Mouse (Mus musculus) mouse embryonic stem cell (cell line): Measurements from ENCODE around the gene Cenpb.

ENCODE experiments used
- in situ Hi-C, 2 experiments: fragments of 300-500 bp; cut with MboI; formaldehyde crosslinking; loops; 1 replicate in 1 of 2; 3 replicates in 1 of 2; pipeline ENCODE4 v1.14.3; 2019 to 2020; ENCODE audit warnings: low sequenced_read_pairs in 2 of 2, low pct_unique_long_range_greater_than_20kb in 1 of 2, mixed read lengths in 1 of 2; ENCODE audit not compliant: unreplicated experiment in 1 of 2

The Cenpb gene

DNA sequence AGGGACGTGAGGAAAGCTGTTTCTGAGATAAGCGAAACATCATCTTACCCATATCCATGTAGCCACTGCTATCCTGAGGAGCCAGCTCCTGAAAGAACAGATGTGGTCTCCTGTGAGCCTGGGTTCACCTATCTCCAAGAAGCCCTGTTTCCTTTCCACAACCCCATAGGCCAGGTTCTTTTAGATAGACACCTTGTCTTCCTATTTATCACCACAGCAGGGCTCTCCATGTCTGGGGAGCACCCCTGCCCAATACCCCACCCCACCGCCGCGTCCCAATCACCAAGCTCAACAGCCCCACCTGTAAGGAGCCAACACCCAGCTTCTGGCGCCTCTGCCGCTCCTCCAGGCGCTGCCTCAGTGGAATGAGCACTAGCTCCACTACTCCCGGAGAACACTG lies 7.5 kb downstream of the Cenpb start:
- in situ Hi-C loops: no loop called here

DNA sequence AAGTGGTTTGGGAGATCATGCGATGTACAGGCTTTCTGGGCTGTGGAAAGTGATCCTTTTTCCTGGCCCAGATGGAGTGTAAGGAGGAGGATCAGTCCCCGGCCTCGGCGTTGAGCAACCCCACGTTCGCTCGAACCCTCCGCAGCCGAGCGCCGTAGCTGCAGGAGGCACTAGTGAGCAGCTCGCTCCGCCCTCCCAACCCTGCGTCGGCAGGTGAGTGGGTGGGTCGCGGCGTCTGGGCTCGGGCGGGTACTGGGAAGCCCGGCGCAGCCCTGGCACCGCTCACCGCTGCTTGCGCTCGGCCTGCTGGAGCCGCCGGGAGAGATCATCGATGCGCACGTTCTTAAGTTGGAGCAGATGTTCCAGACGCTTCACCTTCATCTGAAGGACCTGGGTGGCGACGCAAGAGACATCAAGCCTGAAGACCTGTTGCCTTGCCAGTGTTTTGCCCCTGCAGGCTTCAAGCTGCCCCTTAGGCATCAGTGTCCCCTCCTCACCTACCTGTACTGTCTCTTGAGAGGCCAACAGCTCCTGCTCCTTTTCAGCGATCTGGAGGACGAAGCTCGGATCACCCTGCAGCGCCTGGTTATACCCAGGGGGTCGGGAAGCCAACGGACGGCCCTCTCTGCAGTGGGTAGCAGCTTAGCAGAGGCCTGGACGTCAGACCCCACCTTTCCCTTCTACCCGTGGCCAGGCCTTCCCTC lies 8.3 kb downstream of the Cenpb start:
- in situ Hi-C loops: no loop called here

DNA sequence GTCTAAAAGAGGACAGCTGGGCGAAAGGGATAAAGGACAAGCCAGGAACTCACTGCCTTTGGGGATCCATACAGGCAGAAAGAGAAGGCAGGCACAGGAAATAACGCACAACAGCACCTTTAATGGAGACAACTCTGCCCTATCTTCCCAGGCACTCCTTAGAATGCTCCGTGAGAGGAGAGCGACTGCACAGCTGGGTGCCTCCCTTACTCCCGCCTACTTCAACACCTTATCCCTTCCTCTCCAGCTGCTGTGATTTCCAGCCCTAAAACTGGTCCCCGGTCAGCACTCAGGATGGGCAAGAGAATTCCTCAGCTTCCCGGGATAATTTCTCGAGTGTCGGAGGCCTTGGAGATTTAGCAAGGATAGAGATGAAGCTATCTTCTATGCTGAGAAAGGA lies 8.9 kb downstream of the Cenpb start:
- in situ Hi-C loops: no loop called here

DNA sequence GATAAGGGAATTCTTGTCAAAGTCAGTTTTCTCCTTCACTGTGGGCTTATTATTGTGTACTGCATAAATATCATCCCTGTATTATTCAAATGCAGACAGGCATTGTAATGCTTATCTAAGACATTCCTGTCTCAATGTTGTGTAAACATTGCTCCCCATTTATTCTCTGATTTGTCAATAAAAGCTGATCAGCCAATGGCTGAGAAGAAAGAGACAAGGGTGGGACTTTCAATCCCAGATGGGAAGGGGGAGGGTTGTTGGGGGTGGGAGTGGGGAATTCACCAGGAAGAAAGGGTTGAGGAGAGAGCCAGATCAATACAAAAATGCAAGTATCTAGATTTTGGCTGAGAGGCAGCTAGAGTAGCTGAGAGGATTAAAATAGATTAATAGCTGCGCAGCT lies 11.0 kb downstream of the Cenpb start:
- in situ Hi-C loops: no loop called here

DNA sequence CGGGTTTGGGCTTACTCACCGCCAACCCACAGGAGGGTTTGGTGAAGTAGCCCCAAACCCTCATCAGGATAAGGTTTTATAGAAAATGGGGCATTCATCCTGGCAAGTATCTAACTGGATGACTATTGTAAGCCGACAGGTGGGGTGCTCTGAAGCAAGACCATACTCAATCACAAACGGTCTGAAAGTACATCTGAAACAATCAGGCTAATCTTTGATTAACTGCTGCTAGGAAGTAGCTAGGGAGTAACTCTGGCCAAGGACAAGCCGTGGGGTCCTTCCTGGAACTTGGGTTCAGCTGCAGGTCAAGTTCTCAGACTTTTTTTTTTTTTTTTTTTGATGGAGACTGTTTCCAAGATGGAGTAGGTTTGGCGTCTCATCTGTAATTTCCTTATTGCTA lies 11.9 kb downstream of the Cenpb start:
- in situ Hi-C loops: no loop called here

DNA sequence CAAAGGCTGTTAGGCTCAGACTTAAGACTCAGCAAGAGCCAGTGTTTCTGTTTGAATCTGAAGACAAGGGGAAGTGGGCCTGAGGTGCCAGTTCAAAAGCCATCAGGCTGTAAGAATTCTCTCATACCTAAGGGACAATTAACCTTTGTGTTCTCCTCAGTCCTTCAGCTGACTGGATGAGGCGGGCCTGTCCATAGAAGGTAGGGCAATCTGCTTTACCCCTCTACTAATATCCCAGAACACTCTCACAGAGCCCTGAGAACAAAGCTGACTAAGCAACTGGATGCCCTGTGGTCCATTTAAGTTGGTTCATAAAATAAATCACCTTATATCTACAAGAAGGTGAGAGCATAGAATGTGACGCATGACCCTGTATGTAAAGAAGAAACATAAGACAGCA lies 13.7 kb downstream of the Cenpb start:
- in situ Hi-C loops: no loop called here

DNA sequence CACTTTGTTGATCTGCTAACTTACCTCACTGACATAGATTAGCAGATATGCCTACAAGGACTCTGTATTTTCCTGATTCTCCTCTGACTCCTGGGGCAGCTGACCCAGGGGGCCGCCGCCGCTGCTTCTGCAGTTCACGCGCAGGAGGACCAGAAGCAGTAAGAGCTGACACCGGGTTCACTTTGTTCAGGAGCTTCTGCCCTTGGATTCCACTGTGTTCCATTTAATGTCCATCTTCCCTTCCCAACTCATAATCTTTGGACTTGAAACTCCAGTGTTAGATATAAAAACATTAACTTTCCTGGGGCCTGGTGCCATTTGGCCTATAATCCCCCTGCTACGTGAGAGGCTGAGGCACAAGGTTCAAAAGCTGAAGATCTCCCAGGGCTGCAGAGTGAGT lies 15.9 kb downstream of the Cenpb start:
- in situ Hi-C loops: no loop called here

DNA sequence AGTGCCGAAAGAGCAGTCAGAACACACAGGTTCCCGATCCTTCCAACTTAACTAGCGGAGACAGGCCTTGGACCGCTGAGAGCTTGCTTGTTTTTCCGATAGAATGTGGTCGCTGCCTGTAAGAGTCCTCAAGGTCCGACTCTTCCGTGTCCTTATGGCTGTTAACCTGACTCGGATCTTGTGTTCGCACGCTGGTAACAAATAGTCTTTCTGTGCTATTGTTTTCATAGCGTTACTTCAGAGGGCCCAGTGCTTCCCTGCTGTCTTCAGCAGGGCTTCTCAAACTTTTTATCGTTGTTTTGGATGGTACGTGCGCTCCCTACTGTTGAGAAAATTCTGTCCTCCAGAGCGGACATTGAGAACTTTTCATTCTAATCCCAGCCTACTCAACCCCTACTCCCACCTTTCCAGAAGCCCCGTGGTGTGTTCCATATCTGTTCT lies 19.2 kb downstream of the Cenpb start:
- in situ Hi-C loops: no loop called here

DNA sequence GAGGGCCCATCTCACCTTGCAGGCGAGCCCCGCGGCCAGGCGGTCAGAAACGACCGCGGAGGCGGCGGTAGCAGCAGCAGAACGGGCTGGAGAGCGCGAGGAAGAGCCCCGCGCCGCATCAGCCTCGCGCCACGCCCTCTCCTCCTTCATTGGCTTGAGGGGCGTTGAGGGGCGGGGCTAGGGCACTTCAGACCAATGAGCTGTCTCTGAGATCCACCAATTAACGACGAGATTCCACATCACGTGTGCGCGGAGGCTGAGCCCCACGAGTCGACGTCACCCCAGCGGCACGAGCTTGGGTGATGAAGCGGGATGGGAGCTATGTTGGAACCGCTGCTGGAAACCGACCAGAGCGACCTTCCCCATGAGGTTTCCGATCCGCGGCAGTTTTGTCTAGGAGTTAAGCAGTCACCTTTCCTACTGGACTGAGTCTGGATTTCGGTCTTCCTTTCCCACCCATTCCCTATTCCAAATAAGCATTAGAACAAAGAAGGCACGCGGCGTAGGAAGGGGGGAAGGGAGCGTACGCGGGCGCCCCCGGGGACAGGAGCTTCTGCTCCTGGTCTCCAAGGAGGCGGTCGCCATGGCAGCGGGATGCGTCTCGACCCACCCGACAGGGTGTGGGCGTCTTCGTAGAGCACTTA lies 19.8 kb downstream of the Cenpb start, which contains the start of gene 1700037H04Rik:
Gene 1700037H04Rik (minus strand): TSS at position 144 of the 644 bp plus-strand sequence.
- in situ Hi-C loops: no loop called here

DNA sequence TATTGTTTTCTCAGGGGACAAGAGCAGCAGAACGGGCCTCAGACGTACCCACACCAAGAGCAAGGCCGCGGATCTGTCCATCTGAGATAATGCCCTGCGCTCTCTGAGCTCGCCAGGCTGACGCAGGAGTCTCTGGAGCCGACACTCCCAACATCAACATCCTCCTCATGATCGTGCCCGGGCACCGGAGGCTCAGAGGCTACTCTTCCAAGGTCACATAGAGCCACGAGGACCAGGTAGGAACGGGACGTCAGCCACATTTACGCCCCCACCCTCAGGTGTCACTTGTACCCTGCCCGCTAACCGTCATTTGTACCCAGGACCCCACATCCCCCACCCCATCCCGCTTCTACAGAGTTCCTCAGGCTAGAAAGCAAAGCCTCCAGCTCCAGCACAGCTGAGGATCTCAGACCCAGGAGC lies 20.4 kb downstream of the Cenpb start:
- in situ Hi-C loops: no loop called here

DNA sequence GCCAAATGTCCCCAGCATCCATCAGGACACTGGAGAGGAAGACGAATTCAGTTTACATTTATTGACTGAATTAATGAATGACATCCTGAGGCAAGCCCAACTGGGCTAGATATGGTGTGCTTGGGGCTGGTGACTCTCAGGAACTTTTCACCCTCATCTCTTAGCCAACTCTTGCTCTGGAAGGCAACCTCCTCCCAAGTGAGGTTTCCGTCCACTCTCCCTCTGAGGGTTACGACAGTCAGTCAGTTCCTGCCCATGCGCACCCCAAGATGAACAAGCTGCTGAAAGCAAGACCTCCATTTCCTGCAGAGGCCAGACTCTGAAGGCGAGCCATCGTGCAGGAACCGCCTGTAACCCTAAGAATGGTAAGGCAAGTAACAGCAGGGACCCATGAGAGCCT lies 22.9 kb downstream of the Cenpb start:
- in situ Hi-C loops: no loop called here

DNA sequence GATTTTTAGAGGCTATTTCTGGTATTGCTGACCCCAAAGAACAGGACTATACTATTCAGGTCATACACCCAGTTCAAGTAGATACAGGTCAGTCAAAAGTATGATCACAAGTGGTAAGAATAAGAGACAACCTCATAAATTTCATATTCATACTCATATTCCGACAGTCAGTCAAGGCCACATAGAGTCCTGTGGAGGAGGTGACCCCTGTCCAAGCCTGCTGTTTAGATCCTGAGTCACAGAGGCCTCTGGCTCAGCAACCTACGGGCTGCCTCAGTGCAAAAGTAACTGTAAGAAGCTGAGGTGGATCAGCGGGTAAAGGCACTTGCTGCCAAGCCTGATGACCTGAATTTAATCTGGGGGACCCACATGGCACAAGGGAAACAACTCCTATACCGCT lies 25.8 kb downstream of the Cenpb start:
- in situ Hi-C loops: no loop called here

DNA sequence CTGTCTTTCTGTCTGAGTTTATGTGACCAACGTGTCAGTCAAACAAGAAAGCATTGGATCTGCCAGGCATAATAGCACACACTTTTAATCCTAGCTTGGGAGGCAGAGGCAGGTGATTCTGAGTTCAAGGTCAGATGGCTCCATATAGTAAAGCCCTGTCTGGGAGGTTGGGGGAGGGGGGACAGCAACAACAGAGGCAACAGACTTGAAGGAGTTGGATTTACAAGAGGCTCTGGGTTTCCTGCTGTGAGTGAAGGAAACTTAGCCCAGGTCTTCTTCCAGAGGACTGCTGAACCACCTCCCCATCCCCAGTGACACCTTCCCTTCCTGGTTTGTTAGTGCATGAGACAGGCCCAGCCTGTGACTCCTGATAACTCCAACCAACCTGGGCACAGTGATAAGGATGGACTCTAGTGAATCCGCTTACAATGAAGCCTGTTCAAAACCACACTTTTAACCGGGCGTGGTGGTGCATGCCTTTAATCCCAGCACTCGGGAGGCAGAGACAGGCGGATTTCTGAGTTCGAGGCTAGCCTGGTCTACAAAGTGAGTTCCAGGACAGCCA lies 27.6 kb downstream of the Cenpb start:
- in situ Hi-C loops: no loop called here

DNA sequence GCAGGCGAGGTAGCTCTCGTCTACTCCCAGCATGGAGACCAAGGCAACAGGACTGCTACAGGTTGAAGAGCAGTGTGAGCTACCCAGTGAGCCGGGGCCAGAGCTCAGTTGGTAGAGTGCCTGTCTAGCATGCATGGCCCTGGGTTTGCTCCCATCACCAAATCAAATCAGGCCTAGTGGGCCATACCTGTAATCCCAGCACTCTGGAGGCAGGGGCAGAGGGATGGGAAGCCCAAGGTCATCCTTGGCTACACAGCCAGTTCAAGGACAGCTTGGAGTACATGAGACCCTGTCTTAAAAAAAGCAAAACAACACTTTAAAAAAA lies 30.7 kb downstream of the Cenpb start:
- in situ Hi-C loops: no loop called here

DNA sequence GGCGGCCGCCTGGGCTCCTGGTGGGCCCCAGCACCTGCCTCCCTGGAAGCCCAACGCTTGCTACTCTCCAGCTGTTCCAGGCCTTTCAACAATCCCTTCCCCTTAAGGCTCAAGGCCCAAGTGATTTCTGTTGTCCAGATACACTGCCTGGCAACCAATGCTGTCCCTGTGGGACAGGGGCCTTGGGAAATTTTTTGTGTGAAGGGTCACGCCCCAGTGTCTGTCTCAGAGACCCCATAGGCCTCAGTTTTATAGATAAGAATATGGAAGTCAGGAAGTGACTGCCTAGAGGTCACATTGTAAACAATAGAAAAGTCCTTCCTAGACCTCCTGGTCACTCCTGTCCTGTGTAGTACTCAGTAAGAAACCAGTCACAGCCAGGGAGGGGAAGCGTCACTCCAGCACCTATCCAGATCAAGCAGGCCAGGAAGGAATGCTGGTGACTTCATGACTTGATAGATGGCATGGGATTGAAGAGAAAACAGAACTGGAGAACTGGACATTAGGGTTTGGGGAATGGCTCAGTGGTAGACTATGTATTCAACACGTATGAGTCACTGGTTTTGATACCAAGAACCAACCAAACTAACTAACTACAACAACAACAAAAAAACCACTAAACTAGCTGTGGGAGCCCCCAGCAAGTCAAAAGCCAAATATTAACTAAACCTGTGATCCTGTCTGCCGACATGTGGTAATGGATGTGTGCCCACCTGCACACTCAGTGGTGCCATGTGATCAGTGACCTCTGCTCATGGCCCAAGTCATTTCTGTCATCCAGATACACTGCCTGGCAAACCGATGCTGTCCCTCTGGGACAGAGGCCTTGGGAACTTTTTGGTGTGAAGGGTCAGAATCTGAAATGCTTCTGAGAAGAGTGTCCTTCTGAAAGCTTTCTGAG lies 31.3 kb downstream of the Cenpb start:
- in situ Hi-C loops: no loop called here

DNA sequence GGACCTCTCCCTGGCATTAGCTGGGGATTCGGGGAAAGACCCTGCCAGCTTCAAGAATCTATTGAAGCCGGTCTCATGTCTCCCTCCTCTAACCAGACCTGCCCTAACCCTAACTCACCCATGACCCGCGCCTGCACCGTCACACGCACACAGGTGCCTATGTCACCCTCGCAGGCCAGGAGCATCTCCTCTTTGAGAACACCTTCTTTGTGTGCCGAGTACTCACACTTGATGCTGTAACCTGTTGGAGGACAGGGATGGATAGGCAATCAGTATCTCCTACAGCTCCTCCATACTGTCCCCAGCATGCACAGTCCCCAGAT lies 32.9 kb downstream of the Cenpb start:
- in situ Hi-C loops: no loop called here

DNA sequence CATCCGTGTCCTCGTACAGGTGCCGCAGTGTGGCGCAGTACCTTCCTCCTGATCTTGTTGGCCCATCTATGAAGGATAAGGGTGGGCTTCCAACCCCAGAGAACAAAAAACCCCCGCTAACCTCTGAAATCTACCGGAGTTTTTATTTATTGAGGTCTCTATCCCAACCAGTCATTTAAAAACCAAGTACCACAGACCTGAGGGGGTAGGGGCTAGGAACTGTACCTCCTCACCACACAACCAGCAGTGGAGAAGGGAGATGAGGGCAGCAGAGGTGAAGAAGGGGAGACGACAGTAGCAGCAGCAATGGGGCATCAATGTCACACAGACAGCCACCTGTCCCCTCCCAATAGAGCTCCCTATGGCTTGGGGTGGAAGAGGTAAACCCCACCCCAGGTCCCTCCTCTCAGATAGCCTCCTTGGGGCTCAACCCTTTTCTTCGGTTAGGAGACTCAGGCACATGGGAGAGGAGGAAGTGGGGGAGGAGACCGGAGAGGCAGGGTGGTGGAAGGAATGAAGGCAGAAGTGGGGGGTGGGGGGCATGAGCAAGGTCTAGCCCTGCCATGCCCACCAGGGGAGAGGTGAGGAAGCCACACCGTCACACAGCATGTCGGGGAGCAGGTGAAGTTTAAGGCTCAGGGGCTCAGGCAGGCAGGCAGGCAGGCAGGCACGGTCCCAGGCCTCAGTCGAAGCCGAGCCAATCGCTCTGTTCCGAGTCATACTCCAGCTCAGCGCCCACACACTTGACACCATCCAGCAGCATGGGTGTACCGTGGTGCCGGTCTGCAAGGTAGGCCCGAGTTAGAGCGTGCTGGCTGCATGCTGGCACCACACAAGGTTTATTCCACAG lies 33.4 kb downstream of the Cenpb start:
- in situ Hi-C loops: no loop called here

DNA sequence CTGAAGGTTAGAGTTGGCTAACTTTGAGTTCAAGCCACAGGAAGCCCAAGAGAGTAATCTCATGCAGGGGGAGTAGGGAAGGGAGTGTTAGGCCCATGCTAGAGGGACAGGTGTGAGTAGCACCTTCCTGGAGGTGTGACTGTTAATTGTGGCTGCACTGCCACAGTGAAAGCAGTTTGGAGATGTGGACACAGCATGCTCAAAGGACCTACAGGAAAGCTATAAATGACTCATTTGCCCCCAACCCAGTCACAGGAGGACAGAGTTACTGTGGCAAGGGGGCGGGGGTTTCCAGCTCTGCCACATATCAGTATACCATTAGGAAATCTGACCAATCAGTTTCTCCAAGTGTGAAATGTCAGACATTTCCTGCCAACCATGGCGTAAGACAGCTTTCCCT lies 34.3 kb downstream of the Cenpb start:
- in situ Hi-C loops: no loop called here

DNA sequence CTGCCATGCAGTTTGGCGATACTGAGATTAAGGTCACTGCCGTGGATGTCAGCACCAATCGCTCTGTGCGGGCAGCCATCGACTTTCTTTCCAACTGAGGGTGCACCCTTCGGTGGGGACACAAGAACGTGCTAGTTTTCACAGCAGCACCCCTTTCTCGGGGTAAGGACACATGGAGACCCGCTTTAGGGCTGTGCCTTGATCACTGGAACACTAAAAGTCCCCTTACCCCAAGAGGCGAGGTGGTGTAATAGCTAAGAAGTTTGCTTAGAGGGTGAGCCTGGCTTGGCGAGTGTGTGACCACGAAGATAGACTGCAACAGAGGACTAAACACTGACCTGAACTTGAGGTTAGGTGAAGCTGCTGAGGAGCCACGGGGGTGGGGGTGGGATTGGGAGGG lies 34.7 kb downstream of the Cenpb start:
- in situ Hi-C loops: no loop called here
